Mouse (Mus musculus) neutrophil, adult 65 days (primary cell): ENCODE measurements around the gene Enho. TPM values are rescaled to one million over a fixed set of nuclear protein-coding genes. Genes with fewer than 3 reads are reported as not detected.

Experiments
- total RNA-seq: library from RNA; stranded (reverse); gene quantifications from 2 replicates; pipeline ENCODE4 v1.2.4, GENCODE M21; 2023

Enho gene
- total RNA-seq = not detected in 2 replicates

GRCm38 (mm10) chr4:41639913-41640507 is at the start of gene Enho:
TSS of gene Enho (minus strand) at chr4:41640324.

Other genes with a start within 250 kb of the Enho start
- 5.8 and 10.5 TPM in 2 replicates for gene Kif24, start 175.4 kb downstream of the Enho start, total RNA-seq
- gene Nudt2, start 175.2 kb downstream of the Enho start, total RNA-seq = 2.3 and 3.4 TPM in 2 replicates
- not detected in 2 replicates for gene AI464131, start 137.2 kb downstream of the Enho start, total RNA-seq
- not detected in 2 replicates for gene 1110017D15Rik, start 123.0 kb downstream of the Enho start, total RNA-seq
- 17.4 and 22.1 TPM in 2 replicates for gene Fam219a, start 70.8 kb downstream of the Enho start, total RNA-seq
- not detected in 2 replicates for gene Dnaic1, start 70.5 kb downstream of the Enho start, total RNA-seq
- not detected in 2 replicates for gene Cntfr, start 56.8 kb upstream of the Enho start, total RNA-seq
- gene Il11ra1, start 59.7 kb upstream of the Enho start, total RNA-seq = 9.6 and 15.2 TPM in 2 replicates
- 22.3 and 23.9 TPM in 2 replicates for gene Rpp25l, start 73.2 kb upstream of the Enho start, total RNA-seq
- gene Dctn3, start 82.8 kb upstream of the Enho start, total RNA-seq = 72.9 and 108 TPM in 2 replicates
- gene Arid3c, start 90.8 kb upstream of the Enho start, total RNA-seq = not detected in 2 replicates
- 20.3 and 28.6 TPM in 2 replicates for gene Galt, start 114.9 kb upstream of the Enho start, total RNA-seq
- 11.6 and 15.2 TPM in 2 replicates for gene Sigmar1, start 115.8 kb upstream of the Enho start, total RNA-seq
- 0.98 and 1.2 TPM in 2 replicates for gene Ccl27a, start 133.9 kb upstream of the Enho start, total RNA-seq